Mouse (Mus musculus): ENCODE measurements around the gene Sbf1. TPM values are rescaled to one million over a fixed set of nuclear protein-coding genes. Genes with fewer than 3 reads are reported as not detected.

The Sbf1 gene
- total RNA-seq, 2 experiments from 2014 or later, result 43.1 to 88.1 TPM

DNA sequence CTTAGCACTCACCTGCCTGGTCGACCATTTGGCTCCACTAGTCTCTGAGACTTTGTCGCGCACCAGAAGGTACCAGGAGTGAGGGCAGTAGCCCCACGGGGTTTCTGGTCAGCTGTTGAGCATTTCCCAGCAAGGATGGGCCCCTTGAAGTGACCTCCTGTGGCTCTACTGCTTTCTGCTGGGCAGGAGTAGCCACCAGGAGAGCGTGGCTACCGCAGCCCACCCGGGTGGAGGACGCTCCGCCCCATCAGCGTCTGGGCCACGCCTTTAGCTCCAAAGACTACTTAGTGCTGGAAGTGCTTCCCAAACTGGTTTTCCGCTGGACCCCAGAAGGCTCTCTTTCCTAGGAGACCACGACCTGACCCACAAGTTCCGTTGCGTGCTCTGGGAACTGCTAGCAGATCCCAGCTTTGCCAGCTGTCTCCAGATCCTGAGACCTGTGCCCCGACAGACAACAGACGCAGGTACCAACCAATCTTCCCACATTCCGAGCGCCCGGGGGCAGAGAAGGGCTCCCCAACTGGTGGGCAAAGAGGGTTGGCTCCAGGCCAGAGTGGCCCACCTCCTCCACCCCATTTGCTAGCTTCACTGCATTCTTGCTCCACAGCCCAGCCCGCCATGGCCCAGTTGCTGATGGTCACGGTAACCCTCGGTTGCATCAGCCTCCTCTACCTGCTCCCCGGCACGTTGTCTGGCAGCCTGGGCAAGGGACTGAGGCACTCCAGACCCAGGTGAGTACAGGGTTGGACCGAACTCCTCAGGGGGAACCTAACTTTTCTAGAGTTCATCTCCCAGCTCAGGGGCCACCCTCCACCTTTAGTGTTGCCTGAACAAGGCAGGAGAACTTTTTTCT lies 7.8 kb upstream of the Sbf1 start, which contains the start of gene Adm2:
Gene Adm2, plus strand, starts transcription at position 51 of the 853 bp plus-strand sequence.
- ATAC-seq (replicated peaks; ENCODE audit: poor library complexity, severe bottlenecking), result 0 out of 2 replicates have a peak, but pooled peaks have one; percentile 6

DNA sequence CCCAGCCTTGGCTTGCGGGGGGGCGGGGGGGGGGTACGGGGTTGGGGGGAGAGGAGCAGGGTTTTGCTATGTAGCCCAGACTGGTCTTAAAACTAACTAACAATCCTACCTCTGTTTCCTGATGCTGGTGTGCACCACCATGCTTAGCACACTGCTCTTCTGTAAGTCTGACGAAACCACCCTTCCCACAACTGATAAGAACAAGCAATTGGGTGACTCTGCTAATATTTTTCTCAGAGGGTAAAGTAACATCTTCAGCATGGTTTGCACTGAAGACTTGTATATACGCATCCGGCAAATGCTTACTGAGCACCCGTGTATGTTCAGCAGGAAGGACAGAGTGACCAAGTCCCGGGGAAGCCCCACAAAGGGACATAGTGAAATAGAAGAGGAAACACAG lies 6.2 kb upstream of the Sbf1 start:
- ATAC-seq (replicated peaks; ENCODE audit: poor library complexity, severe bottlenecking), result peak; percentile 41

DNA sequence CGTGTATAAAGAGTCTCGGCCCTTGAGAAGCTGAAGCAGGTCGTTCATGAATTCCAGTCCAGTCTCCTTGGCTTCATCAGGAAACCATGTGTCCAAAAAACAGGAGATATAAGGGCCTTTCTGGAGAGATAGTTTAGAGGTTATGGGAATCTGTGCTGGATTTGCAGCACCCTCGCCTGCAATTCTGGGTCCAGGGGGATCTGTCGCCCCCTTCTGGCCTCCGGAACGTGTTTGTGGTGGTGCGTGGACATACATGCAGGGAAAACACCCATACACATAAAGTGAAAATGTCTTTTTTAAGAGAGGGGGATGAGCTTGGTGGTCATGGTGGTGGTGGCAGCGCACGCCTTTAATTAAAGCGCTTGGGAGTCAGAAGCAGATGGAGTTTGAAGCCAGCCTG lies 1.0 kb upstream of the Sbf1 start:
- ATAC-seq (replicated peaks; ENCODE audit: poor library complexity, severe bottlenecking), result no peak

DNA sequence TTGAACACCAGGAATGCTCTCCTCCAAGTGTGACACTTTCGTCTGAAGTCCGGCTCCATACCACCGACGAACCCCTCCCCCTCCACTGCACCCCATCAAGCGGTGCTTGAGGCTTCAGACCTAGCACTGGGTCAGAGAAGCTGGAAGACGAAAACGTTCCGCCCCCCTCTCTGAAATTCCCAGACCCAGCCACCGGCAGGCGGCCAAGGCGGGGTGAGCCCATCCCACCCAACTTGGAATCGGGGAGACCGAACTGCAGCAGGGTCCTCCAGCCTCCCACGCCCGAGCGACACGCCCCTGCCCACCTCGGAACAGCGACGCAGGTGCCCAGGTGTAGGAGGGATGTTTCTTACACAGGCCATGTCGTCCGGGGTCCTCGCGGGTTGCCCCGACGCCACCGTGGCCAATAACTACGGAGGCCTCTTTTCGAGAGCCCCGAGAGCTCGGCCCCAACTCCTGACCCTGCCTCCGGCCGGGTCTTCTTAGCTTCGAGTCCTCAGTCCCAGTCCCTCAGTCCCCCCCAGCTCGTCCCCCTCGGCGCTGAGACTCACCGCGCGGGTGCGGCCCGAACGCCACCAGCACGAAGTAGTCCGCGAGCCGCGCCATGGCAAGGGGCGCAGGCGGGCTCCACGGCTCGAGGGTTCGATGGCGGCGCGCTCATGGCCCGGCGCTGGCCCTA lies 461 bp downstream of the Sbf1 start:
- 0 out of 2 replicates have a peak, but pooled peaks have one; percentile 8 for ATAC-seq (replicated peaks; ENCODE audit: poor library complexity, severe bottlenecking)

DNA sequence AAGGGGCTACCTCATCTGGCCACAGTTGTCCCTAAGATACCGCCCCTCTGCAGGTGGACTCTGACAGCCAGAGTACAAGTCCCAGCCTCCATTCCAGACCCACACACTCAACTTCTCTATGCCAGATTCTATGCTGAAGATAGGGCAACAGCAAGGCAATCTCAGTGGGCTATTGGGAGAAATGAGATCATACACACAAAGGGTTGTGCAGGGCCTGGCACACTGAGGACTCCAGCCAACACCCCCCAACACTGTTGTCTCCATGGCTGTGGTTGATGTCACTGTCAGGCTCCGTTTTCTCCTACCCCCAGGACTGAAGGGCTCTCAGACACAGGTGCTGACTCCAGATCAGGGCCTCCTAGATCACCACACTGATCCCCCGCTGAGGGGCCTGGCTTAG lies 1.0 kb downstream of the Sbf1 start:
- ATAC-seq (replicated peaks; ENCODE audit: poor library complexity, severe bottlenecking), result no peak

DNA sequence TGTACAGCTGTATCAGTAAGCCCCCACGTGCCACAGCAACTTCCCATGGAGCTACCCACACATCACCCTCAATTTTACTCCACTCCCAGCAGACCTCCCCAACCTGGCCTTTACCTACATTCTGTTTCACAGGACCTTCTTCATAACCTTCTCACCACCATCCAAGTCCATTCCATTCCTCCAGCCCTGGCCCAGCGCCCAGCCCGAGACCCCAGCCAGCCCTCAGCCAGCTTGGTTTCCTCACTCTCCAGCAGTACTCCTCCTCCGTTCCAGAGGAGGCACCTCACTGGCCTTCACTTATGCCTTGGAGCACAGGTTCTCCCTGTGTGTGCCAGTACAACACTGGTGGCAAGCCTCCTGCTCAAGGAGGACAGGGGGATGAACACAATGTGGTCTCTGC lies 1.8 kb downstream of the Sbf1 start:
- ATAC-seq (replicated peaks; ENCODE audit: poor library complexity, severe bottlenecking), result no peak

DNA sequence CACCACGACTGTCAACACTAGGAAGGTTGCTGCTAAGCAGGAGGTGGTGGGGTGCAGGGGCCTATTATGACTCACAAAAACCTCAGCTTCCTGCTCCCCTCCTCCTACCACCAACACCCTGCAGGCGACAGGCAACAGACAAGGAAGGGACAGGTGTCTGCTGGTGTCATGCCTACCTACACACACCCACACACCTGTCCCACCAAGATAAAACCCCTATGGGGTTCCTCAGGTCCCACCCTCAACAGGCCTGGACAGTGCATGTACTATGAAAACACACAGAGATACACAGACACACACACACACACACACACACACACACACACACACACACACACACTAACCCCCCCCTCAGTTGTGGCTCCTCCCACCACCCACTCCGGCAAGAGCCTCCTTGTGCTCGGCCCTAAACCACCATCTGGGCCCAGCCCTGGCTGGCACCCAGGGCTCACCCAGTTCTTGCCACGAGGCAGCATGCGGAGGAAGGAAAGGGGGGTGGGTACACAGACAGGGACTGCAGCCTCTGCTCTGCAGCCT lies 5.1 kb downstream of the Sbf1 start:
- peak; percentile 66 for ATAC-seq (replicated peaks; ENCODE audit: poor library complexity, severe bottlenecking)

DNA sequence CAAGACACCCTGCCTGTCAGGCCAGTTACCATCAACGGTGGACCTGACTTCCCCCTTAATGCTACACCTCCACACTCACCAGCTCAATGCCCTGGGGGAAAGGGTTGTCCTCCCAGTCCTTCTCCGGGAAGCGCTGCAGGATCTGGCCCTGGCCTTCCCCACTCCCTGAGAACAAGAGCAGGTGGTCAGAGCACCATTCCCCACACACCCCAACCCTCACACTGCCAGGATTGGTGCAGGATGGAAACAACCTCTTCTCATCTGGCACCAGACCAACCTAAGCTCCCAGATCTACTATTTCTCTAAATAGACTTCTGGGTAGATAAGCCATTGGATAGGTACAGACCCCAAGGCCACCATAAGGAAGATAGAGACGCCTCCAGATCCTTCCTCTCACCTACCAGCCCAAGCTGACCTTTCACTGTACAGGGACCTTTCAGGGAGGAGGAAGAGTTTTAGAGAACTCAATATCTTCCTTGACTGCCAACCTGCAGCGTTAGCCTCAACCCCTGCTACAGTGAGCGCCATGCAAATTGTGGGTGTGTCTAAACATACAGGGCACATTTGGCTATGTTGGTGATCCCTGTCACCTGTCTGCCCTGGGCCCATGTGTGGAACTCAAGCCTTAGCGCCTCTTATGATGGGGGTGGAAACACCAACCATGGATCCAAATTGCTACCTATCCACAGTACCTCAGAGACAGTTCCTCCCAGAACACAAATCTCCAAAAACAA lies 6.5 kb downstream of the Sbf1 start:
- no peak for ATAC-seq (replicated peaks; ENCODE audit: poor library complexity, severe bottlenecking)

DNA sequence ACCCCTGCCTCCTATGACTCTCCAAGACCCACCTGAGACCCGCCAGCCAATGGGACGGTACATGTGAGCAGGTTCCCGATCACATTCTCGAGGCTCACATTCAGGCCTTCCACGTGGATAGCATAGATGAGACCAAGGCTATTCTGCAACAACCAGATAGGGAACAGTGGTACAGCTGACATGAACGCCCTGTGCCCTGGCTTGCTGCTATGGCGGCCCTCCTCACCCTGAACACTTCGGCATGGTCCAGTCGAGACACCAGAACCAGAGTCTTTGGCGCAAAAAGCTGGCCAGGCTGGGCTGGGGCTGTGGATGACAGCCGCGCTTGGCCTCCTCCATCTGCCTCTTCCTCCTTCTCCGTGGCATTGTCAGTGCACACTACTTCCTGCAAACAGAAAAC lies 7.7 kb downstream of the Sbf1 start:
- no peak for ATAC-seq (replicated peaks; ENCODE audit: poor library complexity, severe bottlenecking)

DNA sequence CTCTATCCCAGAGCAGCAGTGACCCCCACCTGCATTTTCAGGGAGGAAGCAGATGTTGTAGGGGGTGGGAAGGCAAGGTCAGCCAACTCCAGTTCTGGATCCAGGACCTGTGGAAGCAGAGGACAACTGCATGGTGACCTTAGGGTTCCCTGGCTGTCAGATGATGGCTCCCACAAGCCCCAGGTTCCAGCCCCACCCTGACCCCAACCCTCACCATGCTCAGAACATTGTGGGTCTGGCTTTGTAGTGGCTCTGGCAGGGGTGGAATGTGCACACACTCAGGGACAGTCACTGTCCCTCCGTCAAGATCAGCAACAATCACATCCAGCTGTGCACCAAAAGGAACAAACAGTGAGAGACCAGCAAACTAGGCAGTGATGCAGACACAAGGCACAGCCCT lies 9.1 kb downstream of the Sbf1 start:
- ATAC-seq (replicated peaks; ENCODE audit: poor library complexity, severe bottlenecking), result no peak

DNA sequence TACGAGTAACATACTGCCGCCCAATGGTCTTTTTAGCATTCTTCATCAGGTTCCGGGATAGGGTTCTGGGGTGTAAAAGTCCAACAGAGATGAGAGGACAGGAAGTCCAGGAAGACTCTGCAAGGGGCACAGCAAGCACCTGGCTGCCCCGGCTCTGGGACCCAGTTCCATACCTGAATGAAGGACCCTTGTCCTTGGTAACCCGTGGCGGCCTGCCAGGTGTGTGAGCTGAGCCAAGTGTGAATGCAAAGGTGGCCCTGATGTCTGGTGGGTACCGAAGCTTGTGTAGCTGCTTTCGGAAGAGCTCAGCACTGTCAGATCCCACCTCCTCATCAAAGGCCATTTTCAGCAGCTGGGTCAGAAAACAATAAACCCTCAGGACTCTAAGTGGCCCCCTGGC lies 14.5 kb downstream of the Sbf1 start:
- no peak for ATAC-seq (replicated peaks; ENCODE audit: poor library complexity, severe bottlenecking)

DNA sequence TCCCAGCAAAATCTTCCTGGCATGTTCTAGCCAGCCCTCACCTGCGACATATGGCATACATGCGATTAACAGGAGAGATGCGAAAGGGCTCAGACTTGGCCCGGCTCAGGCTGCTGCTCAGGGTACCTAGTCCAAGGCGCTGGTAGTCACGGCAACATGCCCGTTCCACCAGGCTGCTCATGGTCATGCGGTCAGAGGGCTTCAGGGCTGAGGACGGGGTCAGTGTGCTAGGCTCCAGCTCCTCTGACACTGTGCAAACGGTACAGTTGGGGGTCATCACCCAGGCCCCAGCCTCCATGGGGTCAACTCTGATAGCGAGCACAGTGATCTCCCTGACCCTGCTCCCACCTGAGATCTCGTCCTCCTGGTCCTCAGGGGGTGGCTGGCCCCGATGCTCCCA lies 14.9 kb downstream of the Sbf1 start:
- no peak for ATAC-seq (replicated peaks; ENCODE audit: poor library complexity, severe bottlenecking)

DNA sequence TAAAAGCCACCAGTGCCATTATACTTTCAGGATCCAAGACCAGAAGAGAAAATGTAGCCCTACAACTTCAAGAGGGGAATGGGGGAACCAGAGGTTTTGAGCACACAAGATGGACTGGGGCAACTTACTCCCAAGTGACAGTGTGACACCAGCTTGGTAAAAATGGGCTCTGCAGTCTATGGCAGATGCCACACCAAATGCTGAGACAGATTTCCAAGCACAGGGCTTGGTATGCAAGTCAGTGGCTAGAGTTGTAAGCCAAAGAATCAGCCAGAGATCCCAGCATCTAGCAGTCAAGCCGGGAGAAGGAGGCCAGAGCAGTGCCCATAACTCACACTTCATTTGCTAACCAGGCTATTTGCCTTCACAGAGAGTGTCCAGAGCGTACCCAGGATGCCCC lies 17.4 kb downstream of the Sbf1 start:
- ATAC-seq (replicated peaks; ENCODE audit: poor library complexity, severe bottlenecking), result no peak

DNA sequence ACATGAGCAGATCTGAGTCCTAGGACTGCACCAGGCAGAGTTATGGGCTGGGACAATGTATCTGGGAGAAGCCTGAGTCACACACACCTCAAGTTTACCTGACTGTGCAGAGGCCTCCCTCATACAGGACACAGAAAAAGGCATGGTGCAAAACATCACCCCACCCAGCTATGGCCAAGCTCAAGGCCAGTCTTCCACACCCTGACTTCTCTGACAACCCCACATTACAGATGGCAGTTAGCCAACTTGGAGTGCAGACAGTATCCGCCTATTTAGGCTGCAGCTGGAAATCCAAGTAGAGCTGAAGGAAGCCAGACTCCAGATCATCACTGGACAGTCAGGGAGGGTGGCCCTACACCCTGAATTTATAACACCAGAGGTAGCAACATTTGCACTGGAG lies 18.6 kb downstream of the Sbf1 start:
- ATAC-seq (replicated peaks; ENCODE audit: poor library complexity, severe bottlenecking), result no peak

DNA sequence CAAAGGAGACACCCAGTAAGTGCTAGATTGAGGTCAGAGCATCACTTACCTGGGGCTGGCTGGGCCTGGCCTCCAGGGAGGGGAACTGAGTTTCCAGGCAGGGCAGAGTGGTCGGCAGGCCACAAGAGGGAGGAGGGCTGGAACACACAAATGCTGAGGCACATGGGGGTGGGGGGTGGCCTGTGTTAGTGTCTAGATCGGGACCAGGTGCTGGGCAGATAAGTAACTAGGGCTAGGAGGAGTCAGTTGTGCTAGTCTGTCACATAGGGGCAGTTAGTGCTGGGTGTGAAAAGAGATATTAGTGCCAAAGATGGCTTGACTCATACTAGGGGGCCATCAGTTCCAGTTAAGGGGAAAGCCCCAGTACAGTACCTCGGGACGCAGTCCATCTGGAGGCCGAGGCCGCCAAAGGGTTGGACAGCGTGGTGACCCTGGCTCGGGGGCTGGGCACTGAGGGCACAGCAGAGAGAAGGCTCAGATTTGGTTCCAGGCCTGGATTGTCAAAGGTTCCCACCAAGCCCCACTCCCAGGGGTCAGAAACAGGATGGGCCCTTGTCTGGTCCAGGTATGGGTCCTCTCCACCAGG lies 19.4 kb downstream of the Sbf1 start:
- ATAC-seq (replicated peaks; ENCODE audit: poor library complexity, severe bottlenecking), result no peak

DNA sequence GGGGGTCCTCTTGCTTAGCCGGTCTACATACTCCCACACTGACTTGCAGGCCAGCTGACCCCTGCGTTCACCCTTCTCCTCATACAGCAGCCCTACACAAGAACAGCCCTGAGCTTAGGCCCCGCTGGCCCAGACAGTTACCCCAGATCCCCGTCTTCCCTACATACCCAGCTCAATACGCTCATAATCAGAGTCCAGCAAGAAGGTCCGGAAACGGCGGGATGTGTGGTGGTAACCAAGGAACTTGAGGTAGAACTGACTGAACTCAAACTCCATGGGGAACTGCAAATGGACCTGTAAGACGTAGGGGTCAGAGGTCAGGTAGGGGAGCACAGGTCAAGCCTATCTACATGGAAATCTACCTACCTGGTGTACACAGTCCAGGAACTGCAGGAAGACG lies 21.3 kb downstream of the Sbf1 start:
- no peak for ATAC-seq (replicated peaks; ENCODE audit: poor library complexity, severe bottlenecking)

DNA sequence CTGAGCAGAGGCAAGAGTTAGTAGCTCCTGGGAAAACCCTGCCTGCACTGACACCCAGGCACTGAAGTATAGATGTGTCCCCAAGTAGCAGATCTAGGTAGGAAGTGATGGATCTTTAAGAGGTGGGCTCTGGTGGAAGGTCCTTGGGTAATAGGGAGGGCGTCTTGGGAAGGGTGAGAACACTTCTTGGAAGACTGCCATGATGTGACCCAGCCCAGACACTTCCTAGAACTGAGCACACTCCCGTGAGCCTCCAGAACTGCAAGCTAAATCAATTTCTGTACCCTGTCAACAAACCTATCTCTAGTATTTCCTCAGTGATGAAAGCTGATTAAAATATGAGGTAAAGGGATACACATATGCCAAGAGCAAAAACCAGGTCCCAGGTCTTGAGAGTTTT lies 22.3 kb downstream of the Sbf1 start:
- no peak for ATAC-seq (replicated peaks; ENCODE audit: poor library complexity, severe bottlenecking)

DNA sequence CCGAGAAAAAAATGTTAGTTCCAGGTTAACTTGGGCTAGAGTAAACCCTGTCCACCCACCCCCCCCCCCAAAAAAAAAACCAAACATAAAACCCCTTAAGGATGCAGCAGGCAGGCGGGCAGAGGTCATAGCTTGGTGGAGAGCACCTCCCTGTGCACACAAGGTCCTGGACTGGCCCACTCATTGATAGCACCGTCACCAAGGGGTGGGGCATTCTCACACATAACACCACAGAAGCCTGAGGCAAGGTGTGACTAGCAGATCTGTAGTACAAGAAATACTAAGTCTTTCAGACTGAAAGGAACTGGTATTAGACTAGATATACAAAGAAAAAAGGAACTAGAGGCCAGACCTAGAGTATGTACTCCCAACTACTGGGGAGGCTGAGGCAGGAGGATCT lies 23.6 kb downstream of the Sbf1 start:
- no peak for ATAC-seq (replicated peaks; ENCODE audit: poor library complexity, severe bottlenecking)

DNA sequence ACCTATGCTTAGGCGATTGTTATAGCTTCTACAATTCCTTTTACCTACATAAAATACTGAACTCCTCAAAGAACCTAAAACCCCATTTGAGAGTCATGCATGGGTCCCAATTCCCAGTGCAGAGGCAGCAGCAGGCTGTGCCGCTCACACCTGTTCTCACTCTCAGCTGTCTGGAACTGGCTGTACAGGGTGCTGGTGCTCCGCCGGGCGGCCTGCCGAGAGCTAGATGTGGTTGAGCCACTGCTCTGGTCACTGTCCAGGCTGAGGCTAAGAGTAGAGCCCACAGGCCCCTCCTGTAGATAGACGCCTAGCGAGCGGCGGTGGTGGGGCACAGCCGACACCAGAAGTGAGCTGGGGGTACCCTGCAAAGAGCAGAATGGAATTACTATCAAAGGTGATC lies 25.7 kb downstream of the Sbf1 start:
- no peak for ATAC-seq (replicated peaks; ENCODE audit: poor library complexity, severe bottlenecking)

DNA sequence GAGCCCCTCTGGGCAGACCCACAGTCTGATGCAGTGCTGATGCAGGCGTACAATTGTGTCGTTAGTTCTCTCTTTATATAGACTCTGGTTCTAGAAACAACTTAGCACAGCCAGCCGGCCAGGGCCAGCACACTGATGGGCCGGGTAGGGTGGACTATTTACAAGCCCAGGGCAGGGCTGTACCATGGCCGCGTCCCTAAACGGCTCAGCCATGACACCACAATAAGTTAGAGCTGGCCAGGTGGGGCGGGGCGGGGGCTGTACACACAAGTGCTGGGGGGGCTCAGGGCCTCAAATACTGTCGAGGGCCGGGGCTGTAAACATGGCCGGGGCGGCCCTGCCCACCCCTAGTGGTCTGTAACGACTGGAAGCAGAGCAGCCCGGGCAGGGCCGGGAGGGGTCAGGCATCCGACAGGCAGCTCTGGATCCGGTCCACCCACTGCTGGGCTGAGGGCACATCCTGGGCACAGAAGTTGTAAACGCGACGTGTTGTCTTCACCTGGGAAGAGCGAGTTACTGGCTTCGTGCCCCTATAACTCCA lies 26.8 kb downstream of the Sbf1 start:
- no peak for ATAC-seq (replicated peaks; ENCODE audit: poor library complexity, severe bottlenecking)

Data from granulocyte monocyte progenitor cell, adult 5-6 weeks (primary cell).